Mouse (Mus musculus): Measurements from ENCODE around the gene Xpnpep2.

Xpnpep2 gene

DNA sequence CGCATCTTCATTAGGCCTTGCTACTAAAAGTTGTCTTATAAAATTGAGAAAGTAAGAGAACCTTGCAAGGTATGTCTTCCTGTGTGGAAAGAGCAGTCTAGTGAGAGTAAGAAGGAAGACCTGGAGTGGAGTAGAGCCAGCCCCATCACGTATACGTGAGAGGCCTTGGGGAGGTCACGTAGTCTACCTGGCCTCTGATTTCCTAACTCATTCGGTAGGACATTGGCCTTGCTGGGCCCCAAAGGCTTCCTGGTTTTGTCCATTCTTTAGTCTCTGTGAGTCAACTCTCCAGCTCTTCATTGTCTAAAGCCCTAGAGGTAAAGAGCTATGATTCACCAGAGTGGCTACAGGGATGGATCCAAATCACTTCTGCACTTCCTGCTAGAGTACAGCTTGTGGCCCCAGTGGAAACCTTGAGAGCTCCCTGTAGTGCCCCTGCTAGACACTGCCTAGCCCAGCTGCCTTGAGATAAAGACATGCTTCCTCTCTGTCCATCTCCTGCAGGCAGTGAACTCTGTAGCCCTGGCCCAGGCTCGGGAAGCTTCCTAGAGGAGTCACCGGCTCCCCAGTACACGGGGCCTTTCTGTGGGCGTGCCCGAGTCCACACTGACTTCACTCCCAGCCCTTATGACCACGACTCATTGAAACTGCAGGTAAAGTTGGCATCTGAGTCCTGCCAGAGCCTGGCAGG is 49.8 kb downstream of the Xpnpep2 start:
- in situ Hi-C loops (cut with MboI, MseI) = no loop called here

DNA sequence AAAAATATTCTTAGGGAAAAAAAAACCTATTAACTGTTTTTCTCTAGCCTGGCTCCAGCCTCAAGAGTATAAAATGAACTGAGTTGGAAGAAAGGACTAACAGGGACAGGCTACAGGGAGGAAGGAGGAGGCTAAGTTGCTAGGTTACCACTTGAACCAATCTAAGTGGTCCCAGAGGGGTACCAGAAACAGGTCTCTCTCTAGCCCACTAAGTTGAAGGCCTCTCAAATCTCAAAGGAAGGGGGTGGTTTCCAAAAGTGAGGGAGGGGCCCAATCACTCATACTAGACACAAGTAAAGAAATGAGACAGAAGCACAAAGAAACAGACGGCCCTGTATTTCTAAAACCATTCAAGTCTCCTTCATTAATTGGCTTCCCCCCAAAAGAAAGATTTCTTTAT is 61.4 kb downstream of the Xpnpep2 start:
- in situ Hi-C loops (cut with MboI, MseI) = no loop called here

DNA sequence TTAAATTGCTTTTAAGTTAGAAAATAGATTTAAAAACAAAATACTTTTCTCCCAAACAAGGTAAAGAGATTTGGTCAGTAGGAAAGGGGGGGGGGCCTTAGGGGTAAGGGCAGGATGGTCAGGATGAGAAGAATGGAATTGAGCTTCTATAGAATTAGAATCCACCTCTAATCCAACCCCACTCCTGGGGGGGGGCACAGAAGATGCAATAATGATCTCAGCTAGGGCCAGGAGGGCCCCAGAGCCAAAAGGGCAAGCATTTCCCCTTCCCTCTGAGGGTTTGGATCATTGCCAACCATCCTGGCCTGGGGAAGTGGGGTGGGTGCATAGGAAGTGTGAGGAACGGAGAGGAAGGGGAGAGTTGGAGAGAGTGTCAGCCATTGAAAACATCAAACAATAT is 61.8 kb downstream of the Xpnpep2 start:
- in situ Hi-C loops (cut with MboI, MseI) = no loop called here

GRCm38 (mm10) chrX:48181844-48182243 is 73.3 kb downstream of the Xpnpep2 start:
- in situ Hi-C loops (cut with MboI, MseI) = no loop called here

DNA sequence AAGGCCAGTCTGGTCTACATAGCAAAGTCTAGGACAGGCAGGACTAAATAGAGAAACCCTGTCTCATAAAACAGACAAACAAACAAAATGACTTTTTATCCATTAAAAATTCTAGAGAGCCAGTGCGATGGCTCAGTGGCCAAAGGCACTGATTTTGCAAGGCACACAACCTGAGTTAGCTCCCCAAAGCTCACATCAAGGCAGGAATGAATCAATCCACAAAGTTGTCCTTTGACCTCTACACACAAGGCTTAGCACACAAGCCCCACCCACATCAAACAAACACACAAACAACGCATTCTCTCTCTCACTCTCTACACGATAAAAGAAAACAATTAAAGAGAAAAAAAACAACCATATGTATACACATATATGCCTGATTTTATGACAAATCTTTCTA is 76.2 kb downstream of the Xpnpep2 start:
- in situ Hi-C loops (cut with MboI, MseI) = no loop called here

All from regulatory T cell (primary cell).